Mouse (Mus musculus) inflammation-experienced regulatory T-cells, adult 6 months (primary cell): ENCODE measurements around the gene Gstt4. TPM values are rescaled to one million over a fixed set of nuclear protein-coding genes. Genes with fewer than 3 reads are reported as not detected.
A peak's percentile ranks its signal among the peaks of the same experiment; 100 is the strongest.
"Not testable (repeated sequence)": the region's sequence is repeated elsewhere in the genome, so short reads cannot be mapped to it uniquely, and the experiment has no call there.

ENCODE experiments used
- ATAC-seq: one replicate; pipeline ENCODE4 v1.8.0; 2017
- polyA plus RNA-seq, 3 experiments: library from polyadenylated mRNA; unstranded; fragments of 100-300 nt; shearing (Covaris generic); gene quantifications; one replicate each; pipeline ENCODE4 v1.2.1; 2017

The Gstt4 gene
- polyA plus RNA-seq: not detected

GRCm38 (mm10) chr10:75822443-75822842, at the start of gene Gstt4:
TSS of gene Gstt4 (minus strand) at chr10:75822543.
- ATAC-seq: no peak

- no peak for ATAC-seq
Observed at GRCm38 (mm10) chr10:75861587-75861986, 39.2 kb upstream of the Gstt4 start.

- no peak for ATAC-seq
Observed at GRCm38 (mm10) chr10:75860746-75861145, 38.4 kb upstream of the Gstt4 start.

GRCm38 (mm10) chr10:75859786-75860470, 37.6 kb upstream of the Gstt4 start, which contains the start of gene Mif:
TSS of gene Mif (minus strand) at chr10:75860240.
- peak; percentile 99 for ATAC-seq

GRCm38 (mm10) chr10:75859107-75859746, 36.9 kb upstream of the Gstt4 start:
- ATAC-seq: no peak

- no peak for ATAC-seq
Observed at GRCm38 (mm10) chr10:75857598-75857997, 35.3 kb upstream of the Gstt4 start.

- no peak for ATAC-seq
Observed at GRCm38 (mm10) chr10:75856976-75857375, 34.6 kb upstream of the Gstt4 start.

GRCm38 (mm10) chr10:75856155-75856907, 34.0 kb upstream of the Gstt4 start:
- ATAC-seq: no peak

GRCm38 (mm10) chr10:75855416-75855981, 33.2 kb upstream of the Gstt4 start:
- ATAC-seq: no peak

- no peak for ATAC-seq
Observed at GRCm38 (mm10) chr10:75854791-75855190, 32.4 kb upstream of the Gstt4 start.

- ATAC-seq: no peak
Observed at GRCm38 (mm10) chr10:75854096-75854495, 31.8 kb upstream of the Gstt4 start.

- ATAC-seq: peak; percentile 85
Observed at GRCm38 (mm10) chr10:75853452-75853851, 31.1 kb upstream of the Gstt4 start.

- no peak for ATAC-seq
Observed at GRCm38 (mm10) chr10:75852539-75853125, 30.3 kb upstream of the Gstt4 start.

- ATAC-seq: no peak
Observed at GRCm38 (mm10) chr10:75851681-75852080, 29.3 kb upstream of the Gstt4 start.

- ATAC-seq: no peak
Observed at GRCm38 (mm10) chr10:75851076-75851475, 28.7 kb upstream of the Gstt4 start.

- no peak for ATAC-seq
Observed at GRCm38 (mm10) chr10:75848382-75848781, 26.0 kb upstream of the Gstt4 start.

GRCm38 (mm10) chr10:75845306-75845930, 23.1 kb upstream of the Gstt4 start:
- no peak for ATAC-seq

GRCm38 (mm10) chr10:75844800-75845199, 22.5 kb upstream of the Gstt4 start:
- ATAC-seq: no peak

- ATAC-seq: not testable (repeated sequence)
Observed at GRCm38 (mm10) chr10:75843898-75844297, 21.6 kb upstream of the Gstt4 start.

- peak; percentile 51 for ATAC-seq
Observed at GRCm38 (mm10) chr10:75839092-75839491, 16.7 kb upstream of the Gstt4 start.

GRCm38 (mm10) chr10:75837248-75837759, 15.0 kb upstream of the Gstt4 start, which contains the start of gene Gstt2:
TSS of gene Gstt2 (minus strand) at chr10:75837424.
- ATAC-seq: no peak
